Mouse (Mus musculus) small intestine, adult 2 months (tissue): ENCODE data around the gene Vcpkmt.

ENCODE experiments used
- CTCF ChIP-seq: fragments of 200-500 bp; IDR thresholded peaks from 2 replicates; pipeline ENCODE4 v1.5.1; 2012; ENCODE audit warnings: low read depth, mild to moderate bottlenecking, control low read depth, inconsistent platforms, low read length, moderate library complexity, mixed read lengths; ENCODE audit not compliant: insufficient replicate concordance, insufficient read length; ENCODE audit errors: extremely low read depth
- POLR2A ChIP-seq: fragments of 200-500 bp; IDR thresholded peaks from 2 replicates; pipeline ENCODE4 v1.6.1; 2012; ENCODE audit warnings: low read depth, mild to moderate bottlenecking, control low read depth, inconsistent platforms, low read length, moderate library complexity

GRCm38 (mm10) chr12:69604367-69604766 is 21.5 kb upstream of the Vcpkmt start:
- TF ChIP-seq CTCF (no peak), POLR2A (no peak)
